Mouse (Mus musculus) ES-Bruce4 (cell line): Measurements from ENCODE around the gene Ghsr.

Experiments used
- CTCF ChIP-seq: IDR thresholded peaks from one replicate; pipeline ENCODE4 v1.8.1; 2011; ENCODE audit warnings: low read depth, low read length
- EP300 ChIP-seq: IDR thresholded peaks from 2 replicates; pipeline ENCODE4 v1.6.1; 2011; ENCODE audit warnings: low read depth, low read length; ENCODE audit not compliant: insufficient read depth
- POLR2A ChIP-seq: IDR thresholded peaks from one replicate; pipeline ENCODE4 v1.8.1; 2011; ENCODE audit warnings: low read length; ENCODE audit not compliant: insufficient read depth

- TF ChIP-seq CTCF: no peak
- TF ChIP-seq EP300: no peak
- TF ChIP-seq POLR2A: no peak
Observed at GRCm38 (mm10) chr3:27371276-27371621, at the start of gene Ghsr.
